Mouse (Mus musculus) megakaryocyte, embryonic 14.5 days (primary cell): Measurements from ENCODE around the gene Rbpjl. TPM values are rescaled to one million over a fixed set of nuclear protein-coding genes. Genes with fewer than 3 reads are reported as not detected.

Source experiments
- H3K27me3 ChIP-seq: replicated peaks from 2 replicates; pipeline ENCODE3; 2012; ENCODE audit warnings: inconsistent platforms
- H3K36me3 ChIP-seq: replicated peaks from 2 replicates; pipeline ENCODE3; 2012; ENCODE audit warnings: low read length, inconsistent platforms, mixed read lengths
- H3K4me1 ChIP-seq: 2 replicates; pipeline ENCODE4 v1.6.1; 2012; ENCODE audit warnings: inconsistent platforms
- H3K4me3 ChIP-seq: replicated peaks from 2 replicates; pipeline ENCODE3; 2012; ENCODE audit warnings: moderate library complexity, mild to moderate bottlenecking, inconsistent platforms
- H3K9me3 ChIP-seq: 2 replicates; pipeline ENCODE4 v1.6.1; 2012; ENCODE audit warnings: inconsistent platforms
- FLI1 ChIP-seq: IDR thresholded peaks from 2 replicates; pipeline ENCODE4 v1.6.1; 2012; ENCODE audit warnings: low read length, inconsistent platforms, mixed read lengths
- GATA1 ChIP-seq: IDR thresholded peaks from 3 replicates; pipeline ENCODE4 v1.6.1; 2012; ENCODE audit warnings: mixed read lengths, low read length, inconsistent platforms, borderline replicate concordance
- polyA plus RNA-seq: library from polyadenylated mRNA; stranded (reverse); fragments of >175 nt; gene quantifications from 2 replicates; pipeline ENCODE4 v1.2.3, GENCODE M21; 2012; ENCODE audit warnings: low replicate concordance; ENCODE audit not compliant: insufficient read depth

Gene Rbpjl
- polyA plus RNA-seq, 1 experiment = 0.18 TPM

GRCm38 (mm10) chr2:164389499-164389898, 13.4 kb upstream of the Rbpjl start:
- peak overlapping the region; percentile 91 for H3K4me3 ChIP-seq
- H3K9me3 ChIP-seq = peaks cover 25% of the 10 kb centered on the region
- peaks cover 84% of the 10 kb centered on the region for H3K27me3 ChIP-seq
- TF ChIP-seq FLI1 (no peak), GATA1 (no peak)
- no peaks in the 10 kb centered on the region for H3K36me3 ChIP-seq
- H3K4me1 ChIP-seq = peaks cover 29% of the 10 kb centered on the region

GRCm38 (mm10) chr2:164393126-164393525, 9.8 kb upstream of the Rbpjl start:
- TF ChIP-seq FLI1 (no peak), GATA1 (no peak)
- Histone ChIP-seq H3K36me3 (no peaks in the 10 kb centered on the region), H3K27me3 (peaks cover 84% of the 10 kb centered on the region), H3K4me3 (peak overlapping the region; percentile 38), H3K9me3 (peaks cover 30% of the 10 kb centered on the region), H3K4me1 (peaks cover 21% of the 10 kb centered on the region)

GRCm38 (mm10) chr2:164396076-164396475, 6.9 kb upstream of the Rbpjl start:
- no peak overlapping the region for H3K4me3 ChIP-seq
- H3K9me3 ChIP-seq = peaks cover 27% of the 10 kb centered on the region
- H3K27me3 ChIP-seq = peaks cover 82% of the 10 kb centered on the region
- no peaks in the 10 kb centered on the region for H3K36me3 ChIP-seq
- H3K4me1 ChIP-seq = peaks cover 15% of the 10 kb centered on the region
- TF ChIP-seq FLI1 (no peak), GATA1 (no peak)

GRCm38 (mm10) chr2:164396911-164397310, 6.0 kb upstream of the Rbpjl start:
- H3K4me3 ChIP-seq = no peak overlapping the region
- peaks cover 15% of the 10 kb centered on the region for H3K4me1 ChIP-seq
- TF ChIP-seq GATA1 = no peak
- TF ChIP-seq FLI1 = no peak
- H3K36me3 ChIP-seq = no peaks in the 10 kb centered on the region
- peaks cover 23% of the 10 kb centered on the region for H3K9me3 ChIP-seq
- peaks cover 84% of the 10 kb centered on the region for H3K27me3 ChIP-seq

- H3K36me3 ChIP-seq = no peaks in the 10 kb centered on the region
- H3K9me3 ChIP-seq = peaks cover 6% of the 10 kb centered on the region; the same call in 1 of the 2 replicates
- TF ChIP-seq GATA1 (no peak), FLI1 (no peak)
- H3K4me1 ChIP-seq = peaks cover 28% of the 10 kb centered on the region
- H3K27me3 ChIP-seq = peaks cover 98% of the 10 kb centered on the region
- H3K4me3 ChIP-seq = no peak overlapping the region
These were observed 598 bp downstream of the Rbpjl start for GRCm38 (mm10) chr2:164403396-164404081.

GRCm38 (mm10) chr2:164404082-164404990, 1.4 kb downstream of the Rbpjl start:
- no peaks in the 10 kb centered on the region for H3K36me3 ChIP-seq
- H3K27me3 ChIP-seq = peaks cover 98% of the 10 kb centered on the region
- peaks cover 28% of the 10 kb centered on the region for H3K4me1 ChIP-seq
- TF ChIP-seq GATA1 (no peak), FLI1 (no peak)
- H3K4me3 ChIP-seq = no peak overlapping the region
- peaks cover 6% of the 10 kb centered on the region; the same call in 1 of the 2 replicates for H3K9me3 ChIP-seq

- H3K4me1 ChIP-seq = peaks cover 28% of the 10 kb centered on the region
- H3K36me3 ChIP-seq = no peaks in the 10 kb centered on the region
- H3K4me3 ChIP-seq = no peak within 1 kb of the TSS
- peaks cover 6% of the 10 kb centered on the region; the same call in 1 of the 2 replicates for H3K9me3 ChIP-seq
- TF ChIP-seq GATA1 (no peak), FLI1 (no peak)
- peaks cover 98% of the 10 kb centered on the region for H3K27me3 ChIP-seq
These were observed 2.1 kb downstream of the Rbpjl start, which contains the start of gene Matn4 for GRCm38 (mm10) chr2:164405060-164405459. Matn4 (minus strand) TSS chr2:164405160.

- peaks cover 98% of the 10 kb centered on the region for H3K27me3 ChIP-seq
- TF ChIP-seq GATA1 (no peak), FLI1 (no peak)
These were observed 2.6 kb downstream of the Rbpjl start for GRCm38 (mm10) chr2:164405519-164405918.

GRCm38 (mm10) chr2:164407708-164408107, 4.8 kb downstream of the Rbpjl start:
- Histone ChIP-seq H3K27me3 (peaks cover 87% of the 10 kb centered on the region), H3K9me3 (no peaks in the 10 kb centered on the region), H3K4me1 (peaks cover 21% of the 10 kb centered on the region), H3K36me3 (no peaks in the 10 kb centered on the region), H3K4me3 (no peak overlapping the region)
- TF ChIP-seq FLI1 = no peak
- TF ChIP-seq GATA1 = no peak

More at GRCm38 (mm10) chr2:164405519-164405918, 2.6 kb downstream of the Rbpjl start:
- H3K9me3 ChIP-seq = peaks cover 3% of the 10 kb centered on the region; the same call in 1 of the 2 replicates
- H3K4me1 ChIP-seq = peaks cover 25% of the 10 kb centered on the region
- H3K4me3 ChIP-seq = no peak overlapping the region
- no peaks in the 10 kb centered on the region for H3K36me3 ChIP-seq
